Mouse (Mus musculus) central nervous system, embryonic 18 days (tissue): ENCODE measurements around the gene Eif5a. TPM values are rescaled to one million over a fixed set of nuclear protein-coding genes. Genes with fewer than 3 reads are reported as not detected.

ENCODE experiments used
- polyA plus RNA-seq: library from polyadenylated mRNA; depleted of rRNA; stranded (reverse); fragments of >200 nt; gene quantifications from 2 replicates; pipeline ENCODE4 v1.2.3, GENCODE M21; 2012; rRNA removed

Gene Eif5a
- 777 and 816 TPM in 2 replicates for polyA plus RNA-seq

GRCm38 (mm10) chr11:69921114-69922011 lies at the start of gene Eif5a:
Gene Eif5a, minus strand, starts transcription at chr11:69921958.

GRCm38 (mm10) chr11:69964650-69965270 lies 43.0 kb upstream of the Eif5a start, which contains the start of gene Cldn7:
Gene Cldn7, plus strand, starts transcription at chr11:69964779.

GRCm38 (mm10) chr11:69948066-69948762 lies 26.5 kb upstream of the Eif5a start, which contains the start of gene Slc2a4:
Gene Slc2a4, minus strand, starts transcription at chr11:69948188.

GRCm38 (mm10) chr11:69935137-69935879 lies 13.6 kb upstream of the Eif5a start, which contains the start of gene Ybx2:
Gene Ybx2, plus strand, starts transcription at chr11:69935796.

GRCm38 (mm10) chr11:69913554-69914371 lies 8.0 kb downstream of the Eif5a start, which contains the start of gene Gps2:
Gene Gps2, plus strand, starts transcription at chr11:69913888.

GRCm38 (mm10) chr11:69900471-69901405 lies 21.0 kb downstream of the Eif5a start, which contains the start of the genes 2810408A11Rik and Neurl4:
Gene 2810408A11Rik, minus strand, starts transcription at chr11:69900987.
Gene Neurl4, plus strand, starts transcription at chr11:69901072.

GRCm38 (mm10) chr11:69895291-69895690 lies 26.5 kb downstream of the Eif5a start, which contains the start of gene Acap1:
Gene Acap1, minus strand, starts transcription at chr11:69895539.

GRCm38 (mm10) chr11:69880853-69881603 lies 40.7 kb downstream of the Eif5a start, which contains the start of gene Kctd11:
Gene Kctd11, minus strand, starts transcription at chr11:69881406.

GRCm38 (mm10) chr11:69877878-69878277 lies 43.9 kb downstream of the Eif5a start, which contains the start of gene Tmem95:
Gene Tmem95, minus strand, starts transcription at chr11:69878018.

Other genes starting within 250 kb of the Eif5a start
- gene Eif4a1, start 249.5 kb downstream of the Eif5a start, polyA plus RNA-seq = 887 and 907 TPM in 2 replicates
- gene Senp3, start 239.9 kb downstream of the Eif5a start, polyA plus RNA-seq = 155 and 168 TPM in 2 replicates
- gene Tnfsf13, start 236.2 kb downstream of the Eif5a start, polyA plus RNA-seq = 0.79 and 1.1 TPM in 2 replicates
- 7.0 and 7.1 TPM in 2 replicates for gene Tnfsf12, start 226.1 kb downstream of the Eif5a start, polyA plus RNA-seq
- 1.2 and 1.5 TPM in 2 replicates for gene Tnfsfm13, start 225.9 kb downstream of the Eif5a start, polyA plus RNA-seq
- gene Polr2a, start 163.3 kb downstream of the Eif5a start, polyA plus RNA-seq = 20.4 and 20.9 TPM in 2 replicates
- gene Slc35g3, start 160.0 kb downstream of the Eif5a start, polyA plus RNA-seq = 0.12 and 0.20 TPM in 2 replicates
- 15.8 and 16.1 TPM in 2 replicates for gene Zbtb4, start 156.0 kb downstream of the Eif5a start, polyA plus RNA-seq
- gene Chrnb1, start 126.0 kb downstream of the Eif5a start, polyA plus RNA-seq = 1.6 and 5.2 TPM in 2 replicates
- gene Fgf11, start 120.1 kb downstream of the Eif5a start, polyA plus RNA-seq = 23.7 and 27.4 TPM in 2 replicates
- gene Tmem102, start 116.3 kb downstream of the Eif5a start, polyA plus RNA-seq = 0.13 and 0.25 TPM in 2 replicates
- gene Gm39566, start 106.7 kb downstream of the Eif5a start, polyA plus RNA-seq = not detected in 2 replicates
- gene Spem2, start 103.5 kb downstream of the Eif5a start, polyA plus RNA-seq = not detected in 2 replicates
- gene Spem1, start 99.8 kb downstream of the Eif5a start, polyA plus RNA-seq = 1.3 and 1.5 TPM in 2 replicates
- gene Nlgn2, start 84.2 kb downstream of the Eif5a start, polyA plus RNA-seq = 90.2 and 112 TPM in 2 replicates
- gene Tmem256, start 83.4 kb downstream of the Eif5a start, polyA plus RNA-seq = 232 and 256 TPM in 2 replicates
- 73.6 and 80.2 TPM in 2 replicates for gene Plscr3, start 75.6 kb downstream of the Eif5a start, polyA plus RNA-seq
- 0.04 and 0.18 TPM in 2 replicates for gene Tnk1, start 63.2 kb downstream of the Eif5a start, polyA plus RNA-seq
- not detected in 2 replicates for gene Tmem95, start 43.9 kb downstream of the Eif5a start, polyA plus RNA-seq
- 1.2 TPM in 2 replicates for gene Kctd11, start 40.6 kb downstream of the Eif5a start, polyA plus RNA-seq
- 0.61 and 0.68 TPM in 2 replicates for gene Acap1, start 26.4 kb downstream of the Eif5a start, polyA plus RNA-seq
- 5.3 and 5.6 TPM in 2 replicates for gene 2810408A11Rik, start 21.0 kb downstream of the Eif5a start, polyA plus RNA-seq
- 111 and 113 TPM in 2 replicates for gene Neurl4, start 20.9 kb downstream of the Eif5a start, polyA plus RNA-seq
- 60.8 and 63.8 TPM in 2 replicates for gene Gps2, start 8.1 kb downstream of the Eif5a start, polyA plus RNA-seq
- gene Ybx2, start 13.8 kb upstream of the Eif5a start, polyA plus RNA-seq = 48.3 and 53.7 TPM in 2 replicates
- gene Slc2a4, start 26.2 kb upstream of the Eif5a start, polyA plus RNA-seq = 3.7 and 4.9 TPM in 2 replicates
- 0.21 and 2.5 TPM in 2 replicates for gene Cldn7, start 42.8 kb upstream of the Eif5a start, polyA plus RNA-seq
- gene Ctdnep1, start 59.2 kb upstream of the Eif5a start, polyA plus RNA-seq = 93.3 and 102 TPM in 2 replicates
- gene Elp5, start 60.6 kb upstream of the Eif5a start, polyA plus RNA-seq = 151 and 159 TPM in 2 replicates
- 412 and 425 TPM in 2 replicates for gene Gabarap, start 69.2 kb upstream of the Eif5a start, polyA plus RNA-seq
- gene Phf23, start 73.8 kb upstream of the Eif5a start, polyA plus RNA-seq = 41.8 and 47.6 TPM in 2 replicates
- gene Dvl2, start 78.6 kb upstream of the Eif5a start, polyA plus RNA-seq = 26.9 and 34.5 TPM in 2 replicates
- 46.1 and 54.7 TPM in 2 replicates for gene Acadvl, start 93.5 kb upstream of the Eif5a start, polyA plus RNA-seq
- 242 and 275 TPM in 2 replicates for gene Dlg4, start 95.0 kb upstream of the Eif5a start, polyA plus RNA-seq
- gene Asgr1, start 132.1 kb upstream of the Eif5a start, polyA plus RNA-seq = 3.4 and 3.5 TPM in 2 replicates
- 0.28 and 0.35 TPM in 2 replicates for gene Asgr2, start 170.7 kb upstream of the Eif5a start, polyA plus RNA-seq
- 0.74 and 0.91 TPM in 2 replicates for gene Mgl2, start 208.4 kb upstream of the Eif5a start, polyA plus RNA-seq
- gene Clec10a, start 234.2 kb upstream of the Eif5a start, polyA plus RNA-seq = 0.93 and 1.1 TPM in 2 replicates